Mouse (Mus musculus) hindbrain, embryonic 14.5 days (tissue): Measurements from ENCODE around the gene Ccdc47. TPM values are rescaled to one million over a fixed set of nuclear protein-coding genes. Genes with fewer than 3 reads are reported as not detected.

Experiments used
- ATAC-seq: fragments of 200-750 bp; cut with Nextera tagmentation; 2 replicates; pipeline ENCODE4 v1.8.0; 2017; ENCODE audit warnings: moderate number of reproducible peaks, mild to moderate bottlenecking, moderate TSS enrichment, moderate library complexity; ENCODE audit not compliant: low FRiP score
- DNase-seq: peaks from one replicate; pipeline ENCODE4 v3.0.0-alpha.2; 2015; ENCODE audit warnings: low spot score
- H3K27ac ChIP-seq: fragments of 300-500 bp; sonication (generic); 2 replicates; pipeline ENCODE4 v1.5.1; 2014; ENCODE audit warnings: mild to moderate bottlenecking, moderate library complexity
- H3K27me3 ChIP-seq: fragments of 300-500 bp; sonication (generic); 2 replicates; pipeline ENCODE4 v1.6.1; 2014; ENCODE audit warnings: mild to moderate bottlenecking, low read length, mixed read lengths; ENCODE audit not compliant: control insufficient read depth, insufficient read depth
- H3K36me3 ChIP-seq: fragments of 300-500 bp; sonication (generic); replicated peaks from 2 replicates; pipeline ENCODE4 v1.6.1; 2014; ENCODE audit not compliant: control insufficient read depth, insufficient read depth
- H3K4me1 ChIP-seq: fragments of 300-500 bp; sonication (generic); replicated peaks from 2 replicates; pipeline ENCODE4 v1.6.1; 2014; ENCODE audit warnings: antibody characterized with exemption, low read length, mixed read lengths; ENCODE audit not compliant: control insufficient read depth, insufficient read depth
- H3K4me2 ChIP-seq: fragments of 300-500 bp; sonication (generic); replicated peaks from 2 replicates; pipeline ENCODE4 v1.6.1; 2014; ENCODE audit warnings: mild to moderate bottlenecking, moderate library complexity
- H3K4me3 ChIP-seq: fragments of 300-500 bp; sonication (generic); replicated peaks from 2 replicates; pipeline ENCODE4 v1.5.1; 2014; ENCODE audit warnings: mild to moderate bottlenecking, low read length
- H3K9ac ChIP-seq: fragments of 300-500 bp; sonication (generic); 2 replicates; pipeline ENCODE4 v1.6.1; 2014
- H3K9me3 ChIP-seq: fragments of 300-500 bp; sonication (generic); 2 replicates; pipeline ENCODE4 v1.6.1; 2016; ENCODE audit warnings: low read length; ENCODE audit not compliant: control insufficient read depth
- WGBS: fragments of 180-500 bp; shearing (Covaris S2); extraction: QIAGEN DNeasy Blood & Tissue Kit; methylation state at CpG from one replicate; pipeline ENCODE4 v1.1.7; 2014; 5-methylcytosine and 5-hydroxymethylcytosine counted together
- polyA plus RNA-seq: library from polyadenylated mRNA; unstranded; fragments of >200 nt; fragmentation: Nextera tagmentation; extraction: Ambion mirVana; gene quantifications from 2 replicates; pipeline ENCODE4 v1.2.1, GENCODE M21; 2014

Ccdc47 gene
- polyA plus RNA-seq, 1 experiment from 2014 or later = 76.6 TPM

DNA sequence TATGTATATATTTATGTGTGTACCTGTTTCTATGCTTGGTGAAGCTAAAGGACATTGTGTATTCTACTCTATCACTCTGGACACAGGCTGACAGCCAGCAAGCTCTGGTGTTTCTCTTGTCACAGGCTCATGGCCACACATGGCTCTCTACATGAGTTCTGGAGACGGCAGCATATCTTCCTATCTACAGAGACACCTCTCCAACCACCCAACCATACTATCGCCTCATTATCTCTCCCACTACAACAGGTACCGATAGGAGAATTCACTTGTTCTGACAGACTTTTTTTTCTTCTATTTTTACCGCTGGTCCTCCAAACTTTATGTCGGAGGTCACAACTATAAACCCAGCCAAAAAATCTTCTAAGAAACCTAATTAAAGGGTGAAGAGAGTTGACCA lies 23.9 kb downstream of the Ccdc47 start:
- ATAC-seq = no peak
- no peaks in the 10 kb centered on the region for H3K9me3 ChIP-seq
- H3K9ac ChIP-seq = no peak overlapping the region
- H3K4me1 ChIP-seq = peaks cover 10% of the 10 kb centered on the region; the same call in 1 of the 2 replicates
- WGBS = 90% methylated on average over 5 of the region's 5 CpGs
- H3K36me3 ChIP-seq = peaks cover 10% of the 10 kb centered on the region; the same call in 1 of the 2 replicates
- H3K4me2 ChIP-seq = peak overlapping the region; percentile 71
- peak overlapping the region; percentile 69 for H3K4me3 ChIP-seq
- no peak for DNase-seq
- no peak overlapping the region for H3K27ac ChIP-seq
- H3K27me3 ChIP-seq = no peaks in the 10 kb centered on the region

DNA sequence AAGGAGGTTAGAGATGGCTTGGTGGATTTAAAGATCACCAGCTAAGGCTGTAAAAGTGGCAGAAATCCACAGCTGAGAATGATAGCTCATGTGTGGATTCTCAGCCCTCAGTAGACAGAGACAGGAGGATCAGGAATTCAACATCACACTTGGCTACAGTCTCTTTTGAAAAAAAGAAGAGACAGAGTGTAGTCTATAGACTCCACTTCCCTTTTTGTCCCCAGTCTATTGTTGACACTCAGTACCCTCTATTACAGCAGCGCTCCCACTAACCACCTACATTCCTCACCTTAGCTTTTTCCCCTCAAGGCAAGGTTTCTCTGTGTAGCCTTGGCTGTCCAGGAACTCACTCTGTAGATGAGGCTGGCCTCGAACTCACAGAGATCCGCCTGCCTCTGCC lies 24.4 kb downstream of the Ccdc47 start:
- no peak overlapping the region for H3K4me2 ChIP-seq
- no peak overlapping the region for H3K4me3 ChIP-seq
- no peak overlapping the region for H3K27ac ChIP-seq
- H3K36me3 ChIP-seq = peaks cover 7% of the 10 kb centered on the region; the same call in 1 of the 2 replicates
- H3K27me3 ChIP-seq = no peaks in the 10 kb centered on the region
- H3K9ac ChIP-seq = no peak overlapping the region
- H3K9me3 ChIP-seq = no peaks in the 10 kb centered on the region
- H3K4me1 ChIP-seq = peaks cover 10% of the 10 kb centered on the region; the same call in 1 of the 2 replicates
- DNase-seq = no peak
- 99% methylated on average over 3 of the region's 3 CpGs for WGBS
- ATAC-seq = no peak

DNA sequence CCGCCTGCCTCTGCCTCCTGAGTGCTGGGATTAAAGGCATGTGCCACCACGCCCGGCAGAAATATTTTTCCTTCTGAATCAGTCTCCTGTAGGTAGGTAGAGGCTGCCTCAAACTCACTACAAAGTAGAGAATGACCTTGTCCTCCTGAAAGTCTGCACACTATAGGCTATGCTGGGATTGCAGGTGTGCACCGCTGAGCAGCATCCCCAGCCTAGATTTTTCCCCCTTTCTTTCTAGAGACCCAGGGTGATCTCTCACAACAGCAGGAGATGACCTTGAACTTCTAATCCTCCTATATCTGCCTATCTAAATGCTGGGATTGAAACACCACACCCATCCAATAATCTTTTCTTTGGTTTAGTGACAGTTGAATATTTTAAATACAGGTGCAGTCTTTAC lies 28.8 kb downstream of the Ccdc47 start:
- Histone ChIP-seq H3K9me3 (no peaks in the 10 kb centered on the region), H3K9ac (no peak overlapping the region), H3K36me3 (peaks cover 29% of the 10 kb centered on the region), H3K4me2 (no peak overlapping the region), H3K4me3 (no peak overlapping the region), H3K27ac (no peak overlapping the region), H3K27me3 (no peaks in the 10 kb centered on the region), H3K4me1 (peaks cover 2% of the 10 kb centered on the region; the same call in 1 of the 2 replicates)
- no peak for ATAC-seq
- WGBS = 96% methylated on average over 4 of the region's 4 CpGs
- no peak for DNase-seq

DNA sequence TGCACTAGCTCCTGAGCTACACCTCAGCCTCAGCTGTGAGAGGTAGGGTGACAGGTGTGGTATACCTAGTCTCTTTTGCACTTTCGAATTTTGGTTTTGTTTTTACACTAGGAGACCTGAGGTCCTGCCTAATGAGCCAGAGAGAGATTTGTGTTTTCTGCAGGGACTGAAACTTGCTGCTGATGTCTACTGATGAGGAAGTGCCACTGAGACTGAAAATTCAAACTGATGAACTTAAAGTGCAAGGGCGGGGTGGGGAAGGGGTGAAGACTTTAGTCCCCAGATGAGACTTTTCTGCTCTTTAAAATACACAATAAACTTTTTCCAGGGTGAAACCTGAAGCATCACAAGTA lies 35.7 kb downstream of the Ccdc47 start:
- no peaks in the 10 kb centered on the region for H3K9me3 ChIP-seq
- WGBS = 93% methylated on average over 2 of the region's 2 CpGs
- DNase-seq (no peak), ATAC-seq (no peak)
- no peak overlapping the region for H3K4me3 ChIP-seq
- peaks cover 38% of the 10 kb centered on the region for H3K36me3 ChIP-seq
- H3K4me1 ChIP-seq = no peaks in the 10 kb centered on the region
- H3K27me3 ChIP-seq = no peaks in the 10 kb centered on the region
- H3K9ac ChIP-seq = no peak overlapping the region
- H3K4me2 ChIP-seq = no peak overlapping the region
- H3K27ac ChIP-seq = no peak overlapping the region

DNA sequence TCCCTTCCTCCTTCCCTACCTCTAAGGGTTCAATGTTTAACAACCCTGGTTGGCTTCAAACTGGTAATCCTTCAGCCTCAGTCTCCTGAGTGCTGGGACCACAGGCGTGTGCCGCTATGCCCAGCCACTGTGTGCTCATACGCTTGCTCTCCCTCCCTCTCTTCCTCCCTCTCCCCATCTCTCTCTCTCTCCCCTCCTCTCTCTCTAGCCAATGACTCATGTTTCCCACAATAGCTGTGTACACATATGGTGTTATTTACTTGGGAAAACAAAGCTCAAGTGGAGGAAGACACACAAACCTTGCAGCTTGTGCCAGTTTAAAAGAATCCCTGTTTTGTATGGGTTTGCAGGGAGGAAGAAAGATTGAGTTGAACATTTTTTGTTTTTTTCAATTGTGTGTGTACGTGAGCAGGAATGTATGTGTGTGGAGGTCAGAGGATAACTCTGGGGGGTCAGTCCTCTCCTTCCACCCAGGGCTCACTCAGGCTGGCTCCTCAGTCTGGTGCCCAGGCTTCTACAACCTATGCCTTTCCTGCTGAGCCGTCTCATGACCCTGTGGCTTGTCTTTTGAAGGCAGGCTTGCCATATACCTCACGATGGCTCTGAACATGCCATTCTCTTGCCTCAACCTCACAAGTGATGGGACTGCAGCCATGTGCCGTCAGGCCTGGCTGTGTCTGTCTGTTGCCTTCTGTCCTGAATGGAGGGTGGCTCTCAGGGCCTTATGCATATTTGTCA lies 36.3 kb downstream of the Ccdc47 start:
- no peak overlapping the region for H3K4me2 ChIP-seq
- H3K36me3 ChIP-seq = peaks cover 33% of the 10 kb centered on the region
- no peak overlapping the region for H3K27ac ChIP-seq
- WGBS = 78% methylated on average over 7 of the region's 7 CpGs
- no peaks in the 10 kb centered on the region for H3K9me3 ChIP-seq
- DNase-seq (no peak), ATAC-seq (no peak)
- H3K4me1 ChIP-seq = no peaks in the 10 kb centered on the region
- H3K27me3 ChIP-seq = no peaks in the 10 kb centered on the region
- no peak overlapping the region for H3K4me3 ChIP-seq
- H3K9ac ChIP-seq = no peak overlapping the region

DNA sequence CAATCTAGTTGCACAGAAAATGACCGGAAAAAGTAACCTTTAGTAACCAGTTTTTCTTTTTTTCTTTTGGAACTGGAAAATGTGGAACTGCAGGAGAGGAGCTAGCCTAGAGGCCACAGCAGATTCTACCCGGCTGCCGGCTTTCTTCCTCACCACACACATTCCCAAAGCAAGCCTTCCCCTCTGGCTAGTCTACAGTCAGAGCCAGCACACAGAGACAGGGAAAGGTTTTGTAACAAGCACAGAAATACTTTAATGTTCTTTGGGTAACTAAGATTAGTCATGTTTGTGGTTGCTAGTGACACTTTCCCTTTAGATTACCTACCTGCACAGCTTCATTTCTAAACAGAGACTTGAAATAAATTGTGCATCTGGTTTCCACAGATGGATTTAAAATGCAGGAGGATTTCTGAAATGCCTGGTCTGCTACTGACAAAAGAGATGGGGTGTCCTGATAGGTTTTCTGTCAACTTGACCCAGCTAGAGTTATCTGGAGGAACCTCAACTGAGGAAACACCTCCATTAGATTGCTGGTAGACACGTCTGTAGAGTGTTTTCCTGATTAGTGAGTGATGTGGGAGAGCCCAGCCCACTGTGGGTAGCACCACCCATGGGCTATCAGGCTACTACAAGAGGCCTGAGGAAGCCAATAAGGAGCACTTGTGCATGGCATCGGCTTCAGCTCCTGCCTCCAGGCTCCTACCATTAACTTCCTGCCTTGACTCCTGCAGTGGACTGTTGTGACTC lies 37.9 kb downstream of the Ccdc47 start:
- H3K9me3 ChIP-seq = no peaks in the 10 kb centered on the region
- no peak for DNase-seq
- no peak overlapping the region for H3K4me2 ChIP-seq
- H3K9ac ChIP-seq = no peak overlapping the region
- 84% methylated on average over 5 of the region's 5 CpGs for WGBS
- no peaks in the 10 kb centered on the region for H3K27me3 ChIP-seq
- no peaks in the 10 kb centered on the region for H3K4me1 ChIP-seq
- H3K36me3 ChIP-seq = peaks cover 19% of the 10 kb centered on the region
- no peak overlapping the region for H3K27ac ChIP-seq
- no peak for ATAC-seq
- no peak overlapping the region for H3K4me3 ChIP-seq

DNA sequence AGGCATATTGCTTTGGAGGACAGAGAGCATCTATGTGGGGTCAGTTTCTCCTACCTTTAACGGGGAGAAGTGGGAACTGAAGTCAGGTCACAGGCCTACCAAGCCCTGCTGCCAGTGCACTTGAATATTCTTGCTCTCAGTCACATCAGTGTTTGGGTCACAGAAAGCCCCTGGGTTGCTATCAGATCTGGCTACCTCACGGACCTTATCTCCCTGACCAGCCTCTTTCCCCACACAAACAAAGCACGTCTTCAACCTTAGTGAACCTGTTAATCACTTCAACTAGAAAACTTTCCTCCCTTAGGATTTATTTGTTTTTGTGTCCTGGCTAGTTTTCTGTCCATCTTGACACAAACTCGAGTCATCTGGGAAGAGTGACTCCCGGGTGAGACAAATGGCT lies 39.8 kb downstream of the Ccdc47 start:
- ATAC-seq (no peak), DNase-seq (no peak)
- Histone ChIP-seq H3K4me1 (no peaks in the 10 kb centered on the region), H3K36me3 (peaks cover 20% of the 10 kb centered on the region), H3K4me2 (no peak overlapping the region), H3K4me3 (no peak overlapping the region), H3K27ac (no peak overlapping the region), H3K27me3 (no peaks in the 10 kb centered on the region), H3K9ac (no peak overlapping the region), H3K9me3 (no peaks in the 10 kb centered on the region)
- 94% methylated on average over 5 of the region's 5 CpGs for WGBS

DNA sequence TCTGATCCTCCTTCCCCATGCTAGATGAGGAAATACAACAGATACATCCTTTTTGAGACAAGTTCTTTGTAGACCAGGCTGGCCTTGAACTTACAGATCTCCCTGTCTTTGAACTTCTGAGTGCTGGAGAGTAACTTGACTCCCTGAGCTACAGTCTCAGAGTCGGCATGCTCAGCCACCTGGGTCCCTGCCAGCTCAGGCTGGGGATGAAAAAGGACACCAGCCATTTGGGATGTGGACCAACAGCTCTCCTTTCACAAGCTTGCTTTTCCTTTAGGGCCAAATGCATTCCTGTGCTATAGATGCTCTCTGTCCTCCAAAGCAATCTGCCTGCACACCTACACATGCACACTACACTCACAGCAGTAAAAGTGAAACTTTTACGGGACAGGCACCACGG lies 41.1 kb downstream of the Ccdc47 start:
- Histone ChIP-seq H3K27me3 (no peaks in the 10 kb centered on the region), H3K9me3 (no peaks in the 10 kb centered on the region), H3K36me3 (peaks cover 16% of the 10 kb centered on the region; the same call in 1 of the 2 replicates), H3K4me3 (no peak overlapping the region), H3K4me1 (no peaks in the 10 kb centered on the region), H3K27ac (no peak overlapping the region), H3K9ac (no peak overlapping the region), H3K4me2 (no peak overlapping the region)
- WGBS = 85% methylated on average over 3 of the region's 3 CpGs
- DNase-seq = no peak
- ATAC-seq = no peak

DNA sequence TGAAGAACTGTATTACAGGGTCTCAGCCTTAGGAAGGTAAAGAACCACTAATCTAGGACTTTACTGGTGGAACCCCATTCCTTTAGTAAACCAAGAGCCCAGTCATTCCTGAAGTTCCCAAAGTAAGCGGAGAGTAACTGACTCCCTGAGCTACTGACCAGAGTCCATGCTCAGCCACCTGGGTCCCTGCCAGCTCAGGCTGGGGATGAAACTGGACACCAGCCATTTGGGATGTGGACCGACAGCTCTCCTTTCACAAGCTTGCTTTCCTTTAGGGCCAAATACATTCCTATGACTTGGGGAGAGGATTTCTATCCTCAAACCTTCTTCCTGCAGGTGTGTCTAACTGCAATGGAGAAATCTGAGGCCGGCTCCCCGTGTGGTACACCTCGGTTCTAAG lies 41.8 kb downstream of the Ccdc47 start:
- Histone ChIP-seq H3K9me3 (no peaks in the 10 kb centered on the region), H3K27me3 (no peaks in the 10 kb centered on the region), H3K27ac (no peak overlapping the region), H3K4me3 (no peak overlapping the region), H3K9ac (no peak overlapping the region), H3K4me2 (no peak overlapping the region), H3K4me1 (no peaks in the 10 kb centered on the region), H3K36me3 (peaks cover 20% of the 10 kb centered on the region)
- no peak for DNase-seq
- no peak for ATAC-seq
- 91% methylated on average over 5 of the region's 5 CpGs for WGBS
